Mouse (Mus musculus): ENCODE results near the gene Sox5. TPM values are rescaled to one million over a fixed set of nuclear protein-coding genes. Genes with fewer than 3 reads are reported as not detected.

The Sox5 gene
- total RNA-seq, 2 experiments from 2014 or later = 3.7 to 5.4 TPM

DNA sequence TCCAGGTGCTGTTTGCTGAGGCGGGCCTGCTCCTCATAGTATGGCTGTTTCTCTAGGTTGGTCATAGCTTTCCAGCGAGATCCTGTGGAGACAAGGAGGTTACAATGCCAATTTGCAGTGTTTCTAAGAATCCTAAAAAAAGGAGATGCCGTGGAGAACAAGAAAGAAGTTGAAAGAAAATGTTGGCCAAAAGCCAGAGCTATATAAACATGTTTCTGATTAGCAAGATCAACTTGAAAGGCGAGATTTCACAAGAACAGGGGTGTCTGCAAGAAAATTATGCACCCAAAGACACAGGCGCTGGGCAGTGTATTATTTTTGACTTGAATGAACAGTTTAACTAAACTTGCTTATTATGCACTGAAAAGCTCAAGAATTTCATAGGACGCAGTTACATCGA lies 946.4 kb downstream of the Sox5 start:
- no peak for DNase-seq

DNA sequence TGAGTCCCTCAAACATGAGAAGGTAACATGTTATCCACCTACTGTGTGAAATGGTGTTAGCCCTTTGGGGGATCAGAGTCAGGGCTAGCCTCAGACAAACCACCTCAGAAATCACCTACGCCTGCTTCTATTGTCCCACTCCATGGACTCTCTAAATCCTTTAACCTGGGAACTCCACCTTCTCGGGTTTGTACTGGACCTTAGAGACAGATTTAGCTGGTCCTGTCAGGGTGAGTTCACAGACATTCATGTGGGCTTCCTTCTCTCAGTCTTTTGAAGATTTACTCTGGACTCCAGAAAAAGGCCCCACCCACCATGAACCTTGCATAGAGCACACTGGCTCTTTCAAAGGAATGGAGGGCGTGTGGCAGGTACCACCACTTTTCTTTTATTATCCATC lies 947.8 kb downstream of the Sox5 start:
- DNase-seq = no peak

DNA sequence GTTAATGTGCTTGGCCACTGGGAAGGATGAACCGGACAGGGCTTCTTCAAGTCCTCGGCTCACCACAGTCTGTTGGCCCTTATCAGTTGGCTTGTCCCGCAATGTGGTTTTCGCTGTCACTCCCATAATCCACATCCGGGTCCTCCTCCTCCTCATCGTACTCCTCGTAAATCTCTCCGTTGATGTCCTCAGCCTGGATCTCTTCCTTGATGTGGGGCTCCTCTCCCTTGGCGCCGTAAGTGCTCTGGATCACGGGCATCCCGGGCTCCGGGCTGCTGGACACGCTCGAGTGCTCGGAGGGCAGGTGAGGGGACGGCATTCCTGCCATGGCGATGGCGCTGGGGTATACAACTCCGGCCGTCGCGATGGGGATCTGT lies 948.6 kb downstream of the Sox5 start:
- no peak for DNase-seq

DNA sequence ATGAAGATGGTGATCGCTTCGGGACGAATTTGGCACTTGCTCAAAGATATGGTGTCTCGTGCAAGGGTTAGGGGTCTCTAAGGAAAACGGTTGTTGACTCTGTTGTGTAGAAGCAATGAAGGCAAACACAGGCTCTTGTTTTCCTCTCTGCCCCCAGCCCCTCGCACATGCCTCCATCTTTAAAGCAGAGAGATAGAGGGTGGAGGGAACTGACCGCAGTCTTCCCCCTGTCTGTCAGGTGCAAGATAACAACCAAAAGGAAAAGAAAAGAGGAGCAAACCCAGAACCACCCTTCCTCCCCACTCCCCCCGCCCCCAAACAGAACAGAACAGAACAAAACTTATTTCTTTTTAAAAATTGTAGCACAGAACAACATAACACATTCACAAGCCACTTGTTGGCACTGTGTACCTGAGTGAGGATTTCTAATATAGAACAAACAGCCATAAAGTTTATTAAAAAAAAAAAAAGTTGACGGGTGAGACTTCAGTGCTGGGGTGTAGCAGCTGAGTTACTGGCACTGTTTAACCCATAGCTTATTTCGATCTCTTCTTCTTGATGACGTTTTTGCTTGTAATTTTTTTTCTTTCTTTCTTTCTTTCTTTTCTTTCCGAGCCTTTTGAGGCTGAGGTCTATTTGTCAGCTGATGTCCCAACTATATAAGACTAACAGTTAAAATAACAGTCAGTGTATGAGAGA lies 949.1 kb downstream of the Sox5 start:
- no peak for DNase-seq

DNA sequence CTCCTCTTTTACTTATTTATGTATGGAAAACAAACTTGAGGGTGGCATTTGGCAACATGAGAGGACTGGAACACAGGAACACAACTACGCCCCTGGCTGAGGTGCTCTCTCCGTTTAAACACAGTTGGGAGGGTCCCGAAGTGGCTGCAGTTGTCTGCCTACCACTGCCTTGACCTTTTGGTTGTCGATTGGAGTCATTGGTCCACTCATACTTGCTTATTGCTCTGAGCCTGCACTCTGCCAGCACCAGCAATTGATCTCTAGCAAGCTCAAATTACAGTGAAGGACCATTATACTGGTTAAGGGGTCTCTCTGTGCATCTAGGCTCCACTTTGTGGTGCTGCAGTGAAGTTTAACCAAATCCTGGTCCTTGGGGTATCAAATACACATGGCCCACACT lies 950.5 kb downstream of the Sox5 start:
- no peak for DNase-seq

DNA sequence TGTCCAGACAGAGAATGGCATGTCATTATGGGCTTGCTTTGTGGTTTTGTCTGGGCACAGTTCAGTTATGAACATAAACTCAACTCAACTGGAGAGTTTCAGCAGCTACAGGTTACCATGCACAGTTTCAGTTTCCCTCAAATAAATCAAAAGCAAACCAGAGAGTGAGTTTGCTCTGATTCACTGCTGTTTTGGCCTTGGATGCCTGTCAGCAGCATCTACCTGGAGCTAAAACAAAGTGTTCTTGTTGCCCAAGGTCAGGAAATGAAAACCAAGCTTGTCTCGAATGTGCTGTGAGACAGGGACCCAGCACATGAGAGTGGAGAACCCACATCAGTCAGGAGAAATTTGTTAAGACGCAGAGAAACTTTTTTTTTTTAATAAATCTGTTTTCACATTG lies 951.6 kb downstream of the Sox5 start:
- no peak for DNase-seq

DNA sequence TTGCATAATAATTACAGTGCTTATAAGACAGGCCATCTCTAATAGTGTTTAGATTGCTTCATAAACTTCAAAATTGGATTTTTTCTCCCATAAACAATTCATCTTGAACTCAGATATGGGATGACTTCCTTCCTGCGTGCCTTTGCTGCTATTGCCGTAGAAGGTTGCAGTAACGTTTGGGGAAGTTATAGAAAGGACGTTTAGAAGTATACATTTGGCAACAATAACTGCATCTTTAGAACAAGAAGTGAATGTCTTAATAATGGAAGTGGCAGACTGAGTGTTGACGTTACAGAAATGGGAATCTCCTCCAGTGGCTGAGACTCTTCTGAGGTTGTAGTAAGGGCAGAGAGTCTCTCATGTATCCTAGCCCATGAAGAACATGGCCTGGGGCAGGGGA lies 955.0 kb downstream of the Sox5 start:
- no peak for DNase-seq

DNA sequence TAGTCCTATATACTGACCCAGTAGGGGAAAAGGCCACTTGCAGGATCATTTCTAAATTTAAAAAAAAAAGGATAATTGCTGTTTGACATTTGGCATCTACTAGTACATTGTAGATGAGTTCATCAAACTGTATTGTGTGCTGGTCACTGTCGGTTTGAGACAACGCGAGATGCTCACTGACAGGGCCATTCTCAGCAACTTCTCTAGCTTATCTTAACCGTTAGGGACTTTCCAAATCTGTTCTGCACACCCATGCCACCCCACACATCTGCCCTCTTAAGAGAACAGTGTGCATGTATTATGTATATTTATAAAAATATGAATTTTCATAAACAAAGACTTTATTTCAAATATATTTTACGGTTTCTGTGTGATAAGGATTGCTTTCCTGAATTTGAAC lies 955.8 kb downstream of the Sox5 start:
- no peak for DNase-seq

DNA sequence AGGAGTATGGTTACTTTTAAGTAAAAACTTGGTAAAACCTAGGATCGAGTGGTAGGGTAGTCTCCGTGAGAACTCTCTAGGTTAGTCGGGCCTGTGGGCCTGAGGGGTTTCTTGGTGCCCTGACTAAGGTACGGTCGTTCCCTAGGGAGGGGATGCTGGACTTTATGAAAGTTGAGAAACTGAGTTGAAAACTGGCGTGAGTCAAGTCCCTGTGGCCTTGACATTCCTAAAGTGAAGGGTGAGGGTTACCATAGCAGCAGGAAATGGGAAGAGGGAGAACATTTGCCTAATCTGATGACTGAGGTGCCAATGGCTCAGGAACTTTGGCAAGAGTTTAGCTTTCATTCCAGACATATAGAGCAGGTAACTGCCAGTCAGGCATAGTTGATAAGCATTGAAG lies 956.7 kb downstream of the Sox5 start:
- no peak for DNase-seq

DNA sequence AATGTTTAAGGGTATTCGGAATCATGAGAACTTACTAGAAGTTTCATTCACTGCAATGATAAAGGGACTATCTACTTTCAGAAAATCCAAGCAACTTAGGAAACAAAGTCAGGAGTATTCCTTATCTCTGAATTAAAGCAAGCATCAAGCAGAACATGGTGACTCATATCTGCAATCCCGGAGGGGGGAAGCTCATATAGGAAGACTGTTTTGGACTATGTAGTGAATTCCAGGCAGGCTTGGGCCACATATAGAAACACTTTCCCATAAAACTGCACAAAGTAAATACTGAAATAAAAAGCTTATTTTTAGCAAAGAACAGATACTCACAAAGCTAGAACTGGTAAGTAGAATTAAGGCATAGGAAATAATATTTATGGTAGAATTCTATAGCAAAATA lies 993.3 kb downstream of the Sox5 start:
- DNase-seq = no peak

DNA sequence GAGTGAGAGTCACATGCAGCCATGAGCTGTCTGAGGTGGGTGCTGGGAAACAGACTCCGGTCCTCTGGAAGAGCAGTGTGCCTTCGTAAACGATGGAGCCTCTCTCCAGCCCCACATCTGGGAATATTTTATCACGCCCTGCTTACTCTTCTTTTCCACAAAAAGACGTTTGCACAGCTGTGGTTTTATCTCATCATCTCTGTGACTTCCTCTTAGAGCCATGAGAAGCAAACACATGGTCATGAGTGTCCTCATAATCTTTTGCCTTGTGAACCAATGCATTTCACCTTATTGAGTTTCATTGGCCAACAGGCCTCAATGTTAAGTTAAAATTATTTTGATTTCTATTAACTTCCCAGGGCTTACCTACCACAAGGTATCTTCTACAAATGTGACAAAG lies 994.4 kb downstream of the Sox5 start:
- no peak for DNase-seq

DNA sequence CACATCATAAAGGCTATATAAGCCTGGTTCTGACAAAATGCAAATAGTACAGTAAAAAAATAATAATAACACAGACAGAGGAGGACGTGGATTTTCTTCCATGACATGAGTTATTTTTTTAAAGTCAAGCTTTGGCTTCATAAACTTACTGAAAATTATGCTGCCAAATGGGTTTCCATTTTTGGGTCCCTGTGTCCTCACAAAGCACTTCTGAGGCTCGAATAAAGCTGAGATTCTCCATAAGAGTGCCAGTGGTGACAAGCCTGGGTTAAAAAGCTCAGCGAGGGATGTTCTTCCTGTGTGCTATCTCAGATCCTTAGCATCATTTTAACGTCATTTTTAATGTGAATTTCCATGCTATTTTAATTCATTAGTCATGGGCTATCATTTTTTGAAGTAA lies 996.1 kb downstream of the Sox5 start:
- DNase-seq = no peak

Data from heart, postnatal 4 days (tissue).